Mouse (Mus musculus) kidney, adult 18-20 months (tissue): ENCODE measurements around the gene Vipas39.
"Not testable (repeated sequence)": the region's sequence is repeated elsewhere in the genome, so short reads cannot be mapped to it uniquely, and the experiment has no call there.

ENCODE experiments used
- DNase-seq: peaks from one replicate; pipeline ENCODE4 v3.0.0; 2021

The Vipas39 gene

GRCm38 (mm10) chr12:87266108-87266826, at the start of gene Vipas39, which contains the start of gene Ahsa1:
Gene Vipas39, minus strand, starts transcription at chr12:87266256.
Gene Ahsa1, plus strand, starts transcription at chr12:87266479.
- peak; percentile 93 for DNase-seq

GRCm38 (mm10) chr12:87313098-87313497, 47.0 kb upstream of the Vipas39 start:
- no peak for DNase-seq

GRCm38 (mm10) chr12:87306584-87306844, 40.5 kb upstream of the Vipas39 start:
- not testable (repeated sequence) for DNase-seq

GRCm38 (mm10) chr12:87305767-87306583, 39.9 kb upstream of the Vipas39 start:
- DNase-seq: no peak

- no peak for DNase-seq
Observed at GRCm38 (mm10) chr12:87301189-87301588, 35.1 kb upstream of the Vipas39 start.

- DNase-seq: no peak
Observed at GRCm38 (mm10) chr12:87300441-87300690, 34.3 kb upstream of the Vipas39 start.

GRCm38 (mm10) chr12:87299657-87300440, 33.8 kb upstream of the Vipas39 start, which contains the start of gene Ism2:
Gene Ism2, minus strand, starts transcription at chr12:87299705.
- peak; percentile 42 for DNase-seq

GRCm38 (mm10) chr12:87299037-87299656, 33.1 kb upstream of the Vipas39 start:
- DNase-seq: peak; percentile 28

GRCm38 (mm10) chr12:87293934-87294333, 27.9 kb upstream of the Vipas39 start:
- DNase-seq: no peak

GRCm38 (mm10) chr12:87289100-87289499, 23.0 kb upstream of the Vipas39 start:
- no peak for DNase-seq

GRCm38 (mm10) chr12:87284726-87285125, 18.7 kb upstream of the Vipas39 start:
- DNase-seq: no peak

- no peak for DNase-seq
Observed at GRCm38 (mm10) chr12:87284268-87284667, 18.2 kb upstream of the Vipas39 start.

GRCm38 (mm10) chr12:87283706-87284105, 17.6 kb upstream of the Vipas39 start:
- no peak for DNase-seq

GRCm38 (mm10) chr12:87282743-87283142, 16.7 kb upstream of the Vipas39 start:
- no peak for DNase-seq

- no peak for DNase-seq
Observed at GRCm38 (mm10) chr12:87281766-87282165, 15.7 kb upstream of the Vipas39 start.

GRCm38 (mm10) chr12:87279879-87280278, 13.8 kb upstream of the Vipas39 start:
- peak; percentile 18 for DNase-seq

- no peak for DNase-seq
Observed at GRCm38 (mm10) chr12:87279350-87279749, 13.3 kb upstream of the Vipas39 start.

GRCm38 (mm10) chr12:87278118-87278730, 12.2 kb upstream of the Vipas39 start:
- no peak for DNase-seq

GRCm38 (mm10) chr12:87277251-87277650, 11.2 kb upstream of the Vipas39 start:
- not testable (repeated sequence) for DNase-seq

- DNase-seq: no peak
Observed at GRCm38 (mm10) chr12:87274853-87275831, 9.1 kb upstream of the Vipas39 start.

- DNase-seq: no peak
Observed at GRCm38 (mm10) chr12:87267682-87268081, 1.6 kb upstream of the Vipas39 start.
